Mouse (Mus musculus): ENCODE data around the gene Top3b. TPM values are rescaled to one million over a fixed set of nuclear protein-coding genes. Genes with fewer than 3 reads are reported as not detected.

Gene Top3b
- polyA plus RNA-seq (2015; fragmentation: Nextera tagmentation; extraction: Ambion mirVana), result 28.4 and 47.1 TPM in 2 replicates

DNA sequence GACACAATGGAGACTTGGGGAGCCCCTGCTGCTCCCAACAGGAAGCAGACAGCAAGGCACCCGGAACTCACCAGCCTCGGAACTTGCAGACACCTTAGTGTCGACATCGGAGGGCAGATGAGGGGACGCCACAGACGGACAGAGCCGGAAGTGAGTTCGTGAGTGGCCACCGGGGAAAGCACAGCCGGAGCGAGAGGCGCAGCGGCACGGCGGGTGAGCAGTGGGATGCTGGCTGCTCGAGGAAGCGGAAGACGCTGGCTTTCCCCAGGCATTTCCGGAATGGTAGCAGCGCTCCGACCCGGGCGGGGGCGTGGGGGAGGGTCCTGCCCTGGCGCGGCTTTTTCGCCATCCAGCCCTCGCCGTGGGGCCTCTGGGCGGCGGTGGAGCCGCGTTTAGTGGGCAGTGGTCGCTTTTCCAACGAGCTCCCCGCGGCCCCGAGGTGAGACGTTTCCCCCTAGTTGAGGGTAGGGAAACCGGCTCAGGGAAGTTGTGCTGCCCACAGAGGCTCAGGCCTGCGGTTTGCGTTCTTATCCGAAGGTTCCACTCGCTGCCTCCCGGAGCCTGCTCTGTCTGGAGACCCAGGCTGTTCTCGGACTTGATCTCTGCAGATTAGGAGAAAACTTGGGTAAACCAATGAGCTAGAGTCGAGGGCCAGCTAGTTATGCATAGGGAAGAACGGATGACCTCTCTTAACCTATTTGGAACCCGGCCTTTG is at the start of gene Top3b, which contains the start of gene Vpreb1:
TSS of gene Top3b (plus strand) at position 120 of the 715 bp plus-strand sequence.
TSS of gene Vpreb1 (minus strand) at position 227 of the 715 bp plus-strand sequence.

DNA sequence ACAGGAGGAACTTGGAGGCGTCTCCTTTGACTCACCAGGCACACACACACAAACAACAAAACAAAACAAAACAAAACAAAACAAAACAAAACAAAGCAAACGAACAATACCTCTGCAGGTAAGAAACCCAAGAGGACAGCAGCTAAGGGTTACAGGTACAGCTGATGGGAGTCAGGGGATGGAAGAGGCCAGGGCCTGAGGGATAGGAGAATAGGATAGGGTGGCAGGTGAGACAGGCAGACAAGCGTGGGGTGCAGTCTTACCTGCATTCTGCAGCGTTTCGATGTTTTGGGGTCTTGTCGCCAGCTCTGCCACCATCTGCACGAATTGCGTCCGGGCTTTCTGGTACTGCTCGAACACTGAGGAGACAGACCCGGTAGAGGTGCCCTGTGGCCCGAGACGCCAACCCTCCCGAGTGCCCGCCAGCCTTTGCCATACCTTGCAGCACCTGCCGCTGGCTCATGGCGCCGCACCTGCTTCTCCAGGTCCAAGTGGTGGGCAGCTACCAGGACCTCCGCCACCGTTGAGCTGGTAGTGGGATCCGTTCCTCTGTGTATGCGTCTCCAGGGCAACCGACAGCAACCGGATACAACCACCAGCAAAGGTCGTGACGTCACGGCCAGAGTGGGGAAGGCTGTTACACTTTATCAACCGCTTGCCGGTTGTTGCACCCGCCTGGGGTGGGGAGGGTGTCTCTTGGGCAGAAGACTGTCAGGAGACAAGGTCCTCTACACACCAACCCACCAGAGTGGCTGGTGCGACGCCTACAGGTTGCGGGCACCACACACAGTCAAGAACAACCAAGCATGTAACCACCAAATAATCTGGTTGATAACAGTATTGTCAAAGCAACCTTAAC is 41.5 kb upstream of the Top3b start, which contains the start of gene Spag6l:
TSS of gene Spag6l (minus strand) at position 700 of the 859 bp plus-strand sequence.

DNA sequence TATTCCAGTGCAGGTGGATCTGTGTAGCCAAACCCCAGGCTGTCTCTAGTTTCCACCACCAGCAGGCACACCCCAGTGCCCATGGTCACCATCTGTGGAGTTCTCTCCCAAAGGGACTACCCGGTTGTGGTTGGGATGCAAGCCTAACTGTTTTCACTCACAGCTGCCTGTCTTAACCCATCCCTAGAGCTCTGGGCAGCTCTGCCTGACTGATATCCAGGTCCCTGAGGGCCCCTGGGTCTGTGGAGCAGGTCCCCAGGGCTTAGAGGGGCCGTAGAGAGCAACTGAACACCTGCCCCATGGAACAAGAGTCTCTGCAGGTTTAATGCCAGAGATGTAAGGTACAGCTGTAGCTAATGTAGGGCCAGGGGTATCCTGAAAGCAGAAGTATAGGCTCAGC is 6.6 kb upstream of the Top3b start, which contains the start of gene Igll1:
TSS of gene Igll1 (minus strand) at position 8 of the 400 bp plus-strand sequence.

DNA sequence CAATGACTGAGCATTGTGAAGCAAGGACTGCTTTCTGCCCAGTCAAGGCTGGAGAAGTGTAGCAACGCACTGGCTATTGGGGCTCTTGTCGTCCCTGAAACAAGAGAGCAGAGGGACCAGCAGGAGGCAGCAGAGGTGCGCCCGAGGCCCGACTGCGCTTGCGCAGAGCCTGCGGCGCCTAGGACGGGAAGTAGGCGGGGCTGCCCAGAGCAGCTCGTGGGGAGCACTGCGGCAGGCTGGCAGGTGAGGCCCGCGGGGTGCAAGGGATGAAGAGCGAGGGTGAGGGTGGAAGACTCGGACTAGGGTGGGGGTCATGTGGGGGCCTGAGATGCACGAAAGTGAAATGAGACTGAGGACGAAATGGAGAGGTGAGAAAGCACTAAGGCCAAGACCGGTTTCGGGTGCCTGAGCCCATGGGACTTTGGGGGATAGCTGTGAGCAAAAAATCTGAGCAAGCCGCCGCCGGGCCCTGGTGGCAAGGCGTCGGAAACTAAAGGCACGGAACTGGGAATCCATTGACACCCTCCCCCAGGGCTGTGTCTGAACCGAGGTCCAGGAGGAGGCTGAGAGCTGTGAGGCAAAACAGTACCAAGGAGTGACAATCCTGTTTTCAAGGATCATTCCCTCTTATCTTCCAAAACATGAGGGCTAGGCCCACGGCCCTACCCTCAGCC is 26.0 kb downstream of the Top3b start, which contains the start of gene Ppm1f:
TSS of gene Ppm1f (plus strand) at position 88 of the 674 bp plus-strand sequence.

Other genes with a start within 250 kb of the Top3b start
- gene Olfr19, start 194.3 kb upstream of the Top3b start, polyA plus RNA-seq (2015; fragmentation: Nextera tagmentation; extraction: Ambion mirVana), result not detected in 2 replicates
- 0.32 and 0.40 TPM in 2 replicates for gene Spag6l, start 41.3 kb upstream of the Top3b start, polyA plus RNA-seq (2015; fragmentation: Nextera tagmentation; extraction: Ambion mirVana)
- 0.95 and 1.4 TPM in 2 replicates for gene Igll1, start 6.8 kb upstream of the Top3b start, polyA plus RNA-seq (2015; fragmentation: Nextera tagmentation; extraction: Ambion mirVana)
- gene Vpreb1, start 107 bp downstream of the Top3b start, polyA plus RNA-seq (2015; fragmentation: Nextera tagmentation; extraction: Ambion mirVana), result 1.8 TPM in 2 replicates
- gene Ppm1f, start 25.7 kb downstream of the Top3b start, polyA plus RNA-seq (2015; fragmentation: Nextera tagmentation; extraction: Ambion mirVana), result 11.7 and 15.3 TPM in 2 replicates
- 101 and 153 TPM in 2 replicates for gene Mapk1, start 112.6 kb downstream of the Top3b start, polyA plus RNA-seq (2015; fragmentation: Nextera tagmentation; extraction: Ambion mirVana)
- gene Ypel1, start 199.0 kb downstream of the Top3b start, polyA plus RNA-seq (2015; fragmentation: Nextera tagmentation; extraction: Ambion mirVana), result 24.9 and 33.5 TPM in 2 replicates
- 82.9 and 125 TPM in 2 replicates for gene Ppil2, start 240.5 kb downstream of the Top3b start, polyA plus RNA-seq (2015; fragmentation: Nextera tagmentation; extraction: Ambion mirVana)

Data from adrenal gland, postnatal 0 days (tissue).